Mouse (Mus musculus) heart, embryonic 16.5 days (tissue): ENCODE measurements around the gene Slc22a4. TPM values are rescaled to one million over a fixed set of nuclear protein-coding genes. Genes with fewer than 3 reads are reported as not detected.
A peak's percentile ranks its signal among the peaks of the same experiment; 100 is the strongest.
"Not testable (repeated sequence)": the region's sequence is repeated elsewhere in the genome, so short reads cannot be mapped to it uniquely, and the experiment has no call there.

Experiments used
- ATAC-seq: fragments of 200-750 bp; cut with Nextera tagmentation; replicated peaks from 2 replicates; pipeline ENCODE4 v1.8.0; 2017; ENCODE audit warnings: moderate number of reproducible peaks; ENCODE audit not compliant: insufficient read depth, low FRiP score; ENCODE audit errors: extremely low read depth
- H3K27ac ChIP-seq: fragments of 300-500 bp; sonication (generic); 2 replicates; pipeline ENCODE4 v1.5.1; 2014; ENCODE audit warnings: mild to moderate bottlenecking, low read length, control low read depth, moderate library complexity
- H3K27me3 ChIP-seq: fragments of 300-500 bp; sonication (generic); 2 replicates; pipeline ENCODE4 v1.6.1; 2014; ENCODE audit warnings: low read length, mixed read lengths; ENCODE audit not compliant: control insufficient read depth, insufficient read depth
- H3K36me3 ChIP-seq: fragments of 300-500 bp; sonication (generic); 2 replicates; pipeline ENCODE4 v1.6.1; 2014; ENCODE audit not compliant: control insufficient read depth, insufficient read depth
- H3K4me1 ChIP-seq: fragments of 300-500 bp; sonication (generic); 2 replicates; pipeline ENCODE4 v1.6.1; 2014; ENCODE audit warnings: low read length, mixed read lengths; ENCODE audit not compliant: control insufficient read depth, insufficient read depth
- H3K4me2 ChIP-seq: fragments of 300-500 bp; sonication (generic); 2 replicates; pipeline ENCODE4 v1.6.1; 2014; ENCODE audit warnings: low read depth, mild to moderate bottlenecking, control low read depth, low read length
- H3K4me3 ChIP-seq: fragments of 300-500 bp; sonication (generic); 2 replicates; pipeline ENCODE4 v1.5.1; 2014; ENCODE audit warnings: mild to moderate bottlenecking, control low read depth, low read length
- H3K9ac ChIP-seq: fragments of 300-500 bp; sonication (generic); 2 replicates; pipeline ENCODE4 v1.6.1; 2014; ENCODE audit warnings: low read length, control low read depth
- H3K9me3 ChIP-seq: fragments of 300-500 bp; sonication (generic); replicated peaks from 2 replicates; pipeline ENCODE4 v1.6.1; 2016; ENCODE audit warnings: low read length; ENCODE audit not compliant: control insufficient read depth
- WGBS: fragments of 180-500 bp; shearing (Covaris S2); extraction: QIAGEN DNeasy Blood & Tissue Kit; methylation state at CpG from one replicate; pipeline ENCODE4 v1.1.7; 2014; 5-methylcytosine and 5-hydroxymethylcytosine counted together
- polyA plus RNA-seq: library from polyadenylated mRNA; unstranded; fragments of >200 nt; fragmentation: Nextera tagmentation; extraction: Ambion mirVana; gene quantifications from 2 replicates; pipeline ENCODE4 v1.2.1, GENCODE M21; 2015

Gene Slc22a4
- polyA plus RNA-seq, 1 experiment from 2014 or later, result 1.2 TPM

DNA sequence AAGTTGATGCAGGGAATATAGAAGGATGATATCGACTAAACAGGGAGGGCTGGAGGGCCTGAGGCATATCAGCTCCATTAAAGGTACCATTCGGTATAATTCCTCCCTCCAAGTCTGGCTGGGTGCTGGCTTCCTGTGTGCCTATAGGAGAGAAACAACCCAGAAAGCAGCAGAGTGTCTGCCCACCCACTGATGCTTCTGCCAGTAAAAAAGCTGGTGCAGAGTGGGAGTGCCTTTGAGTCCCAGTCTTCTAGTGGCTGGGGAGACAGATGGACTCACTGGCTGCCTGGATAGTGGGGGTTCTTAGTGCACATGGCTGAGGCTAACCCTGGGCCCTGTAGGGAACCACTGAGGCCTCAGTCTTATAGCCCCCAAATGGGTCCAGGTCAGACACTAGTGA is 22.3 kb upstream of the Slc22a4 start:
- Histone ChIP-seq H3K27me3 (no peaks in the 10 kb centered on the region), H3K4me3 (no peak overlapping the region), H3K9me3 (no peaks in the 10 kb centered on the region), H3K27ac (no peak overlapping the region), H3K4me1 (no peaks in the 10 kb centered on the region), H3K9ac (no peak overlapping the region), H3K36me3 (no peaks in the 10 kb centered on the region), H3K4me2 (no peak overlapping the region)
- 71% methylated on average over 2 of the region's 2 CpGs for WGBS
- ATAC-seq, result no peak

DNA sequence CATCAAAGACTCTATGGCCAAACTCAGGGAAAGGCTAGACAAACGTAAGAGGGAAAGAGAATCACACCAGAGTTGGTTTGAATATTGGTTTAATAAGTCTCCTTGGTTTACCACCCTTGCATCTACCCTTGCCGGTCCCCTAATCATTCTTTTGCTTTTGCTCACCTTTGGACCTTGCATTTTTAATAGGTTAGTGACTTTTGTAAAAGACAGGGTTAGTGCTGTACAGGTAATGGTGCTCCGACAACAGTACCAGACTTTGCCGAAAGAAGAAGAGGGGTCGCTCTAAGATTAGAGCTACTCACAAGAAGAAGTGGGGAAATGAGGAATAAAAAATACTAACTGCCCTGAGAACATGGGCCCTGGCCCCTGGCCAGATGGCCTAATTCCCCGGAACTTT is 12.8 kb upstream of the Slc22a4 start:
- Histone ChIP-seq H3K27me3 (no peaks in the 10 kb centered on the region), H3K4me2 (no peak overlapping the region), H3K9me3 (no peaks in the 10 kb centered on the region), H3K27ac (no peak overlapping the region), H3K4me3 (no peak overlapping the region), H3K9ac (no peak overlapping the region), H3K36me3 (no peaks in the 10 kb centered on the region), H3K4me1 (no peaks in the 10 kb centered on the region)
- 95% methylated on average over 6 of the region's 6 CpGs for WGBS
- no peak for ATAC-seq

DNA sequence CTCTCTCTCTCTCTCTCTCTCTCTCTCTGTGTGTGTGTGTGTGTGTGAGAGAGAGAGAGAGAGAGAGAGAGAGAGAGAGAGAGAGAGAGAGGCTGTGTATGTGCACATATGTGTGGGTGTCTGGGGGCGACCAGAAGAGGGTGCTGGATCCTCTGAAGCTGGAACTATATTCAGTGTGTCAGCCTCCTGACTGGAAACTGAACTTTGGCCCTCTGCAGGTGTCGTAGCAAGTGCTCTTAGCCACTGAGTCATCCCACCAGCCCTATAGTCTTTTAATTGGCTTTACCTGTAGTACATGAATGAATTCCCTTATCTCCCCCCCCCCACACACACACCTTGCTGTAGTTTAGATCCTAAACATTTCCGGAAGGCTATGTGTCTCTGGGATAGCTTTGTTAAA is 5.0 kb upstream of the Slc22a4 start:
- 85% methylated on average over 1 of the region's 3 CpGs for WGBS
- H3K4me1 ChIP-seq, result peaks cover 10% of the 10 kb centered on the region
- not testable (repeated sequence) for H3K27me3 ChIP-seq, H3K9me3 ChIP-seq, H3K4me2 ChIP-seq, H3K27ac ChIP-seq, H3K4me3 ChIP-seq, ATAC-seq, H3K36me3 ChIP-seq, H3K9ac ChIP-seq

DNA sequence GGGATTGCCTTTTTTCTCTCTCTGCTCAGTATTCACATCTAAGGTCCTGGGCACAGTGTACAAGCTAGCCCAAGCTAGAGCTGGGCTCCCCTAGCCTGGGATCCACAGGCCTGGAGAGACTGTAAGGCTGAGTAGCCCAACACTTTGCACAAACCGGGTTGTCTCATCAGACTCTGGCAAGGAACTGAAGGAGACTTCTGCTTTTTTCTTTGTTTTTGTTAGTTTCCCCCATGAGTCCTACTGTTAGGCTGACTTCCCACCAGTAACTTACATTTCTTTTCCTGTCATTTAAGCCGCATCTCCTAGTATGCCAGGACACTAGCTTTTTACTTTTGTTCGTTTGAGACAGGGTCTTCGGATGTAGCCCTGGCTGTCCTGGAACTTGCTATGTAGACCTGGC is 1.1 kb upstream of the Slc22a4 start:
- Histone ChIP-seq H3K4me2 (peak overlapping the region; percentile 80), H3K27ac (peak overlapping the region; percentile 32; the same call in 1 of the 2 replicates)
- 83% methylated on average over 4 of the region's 4 CpGs for WGBS

DNA sequence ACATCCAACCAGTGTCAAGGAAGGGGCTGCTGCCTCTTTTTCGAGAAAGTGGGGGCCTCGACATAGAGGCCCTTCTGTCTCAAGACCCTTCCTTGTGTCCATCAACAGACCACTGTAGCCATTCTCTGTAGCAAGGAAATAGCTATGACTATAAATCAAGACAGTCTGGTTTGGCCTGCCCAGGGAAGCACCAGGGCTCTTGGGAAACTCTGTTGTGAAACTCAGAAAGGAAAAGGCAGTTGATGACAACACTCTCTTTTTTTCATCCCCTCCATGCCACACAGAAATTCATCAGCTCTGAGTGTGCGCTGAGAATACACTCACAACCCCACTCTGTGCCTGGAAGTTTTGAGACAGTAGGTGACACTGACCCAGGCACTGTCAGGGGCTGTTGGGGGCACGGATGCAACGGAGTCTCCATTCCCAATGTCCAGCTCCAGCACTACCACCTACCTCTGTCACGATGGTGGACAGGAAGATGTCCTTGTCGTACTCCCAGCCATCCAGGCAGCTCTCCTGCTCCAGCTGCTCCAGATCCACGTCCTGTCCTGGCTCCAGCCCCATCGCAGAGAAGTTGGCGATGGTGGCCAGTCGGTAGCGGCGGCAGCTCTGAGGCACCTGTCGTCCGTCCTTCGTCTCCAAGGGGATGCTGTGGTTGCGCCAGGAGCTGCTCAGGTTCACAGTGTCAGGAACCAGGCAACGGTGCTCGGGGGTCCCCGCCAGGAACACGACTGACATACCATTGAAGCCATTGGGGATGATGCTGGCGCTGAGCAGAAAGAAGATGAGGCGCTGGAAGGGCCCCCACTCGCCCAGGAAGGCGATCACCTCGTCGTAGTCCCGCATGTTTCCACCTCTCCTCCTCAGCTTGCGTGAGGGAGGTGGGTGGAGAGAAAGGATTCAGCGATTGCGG is 503 bp downstream of the Slc22a4 start:
- Histone ChIP-seq H3K4me3 (peak overlapping the region; percentile 56), H3K4me2 (peak overlapping the region; percentile 80), H3K27me3 (peaks cover 17% of the 10 kb centered on the region), H3K36me3 (no peaks in the 10 kb centered on the region), H3K9me3 (no peaks in the 10 kb centered on the region), H3K27ac (no peak overlapping the region), H3K9ac (peak overlapping the region; percentile 72), H3K4me1 (peaks cover 14% of the 10 kb centered on the region)
- ATAC-seq, result no peak
- WGBS, result 20% methylated on average over 31 of the region's 31 CpGs

More for the DNA sequence above, 1.1 kb upstream of the Slc22a4 start:
- peaks cover 17% of the 10 kb centered on the region for H3K27me3 ChIP-seq
- no peaks in the 10 kb centered on the region for H3K36me3 ChIP-seq
- H3K4me3 ChIP-seq, result peak overlapping the region; percentile 56
- peak overlapping the region; percentile 72; the same call in 1 of the 2 replicates for H3K9ac ChIP-seq
- peaks cover 14% of the 10 kb centered on the region for H3K4me1 ChIP-seq
- no peaks in the 10 kb centered on the region for H3K9me3 ChIP-seq
- ATAC-seq, result no peak

DNA sequence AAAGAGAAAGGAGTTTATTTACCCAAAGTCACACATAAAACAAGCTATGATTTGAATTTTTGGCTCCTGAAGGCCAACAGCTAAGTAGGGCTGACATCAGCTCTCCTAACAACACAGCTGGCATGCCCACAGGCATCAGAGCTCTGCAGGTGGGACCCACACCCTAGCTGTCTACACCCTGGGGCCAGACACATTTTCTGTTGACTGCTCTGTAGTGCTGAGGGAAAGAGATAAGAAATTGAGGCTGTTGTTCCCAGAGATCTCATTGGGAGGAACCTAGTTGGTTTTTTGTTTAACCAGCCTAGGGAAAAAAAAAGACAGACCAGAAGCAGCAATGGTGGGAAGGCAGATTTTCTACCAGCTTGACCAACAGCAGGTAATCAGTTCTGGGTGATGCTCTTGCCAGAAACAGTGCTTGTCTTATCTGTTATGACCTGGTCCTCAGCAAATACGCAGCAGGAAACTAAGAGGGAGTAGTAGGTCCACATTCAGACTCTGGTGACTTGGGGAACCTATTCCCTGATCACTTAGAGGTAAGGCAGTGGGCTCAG is 1.3 kb downstream of the Slc22a4 start:
- Histone ChIP-seq H3K9ac (no peak overlapping the region), H3K4me1 (peaks cover 14% of the 10 kb centered on the region), H3K9me3 (no peaks in the 10 kb centered on the region), H3K4me3 (no peak overlapping the region), H3K27ac (no peak overlapping the region), H3K27me3 (peaks cover 17% of the 10 kb centered on the region), H3K36me3 (no peaks in the 10 kb centered on the region), H3K4me2 (no peak overlapping the region)
- no peak for ATAC-seq
- 41% methylated on average over 1 of the region's 1 CpGs for WGBS

DNA sequence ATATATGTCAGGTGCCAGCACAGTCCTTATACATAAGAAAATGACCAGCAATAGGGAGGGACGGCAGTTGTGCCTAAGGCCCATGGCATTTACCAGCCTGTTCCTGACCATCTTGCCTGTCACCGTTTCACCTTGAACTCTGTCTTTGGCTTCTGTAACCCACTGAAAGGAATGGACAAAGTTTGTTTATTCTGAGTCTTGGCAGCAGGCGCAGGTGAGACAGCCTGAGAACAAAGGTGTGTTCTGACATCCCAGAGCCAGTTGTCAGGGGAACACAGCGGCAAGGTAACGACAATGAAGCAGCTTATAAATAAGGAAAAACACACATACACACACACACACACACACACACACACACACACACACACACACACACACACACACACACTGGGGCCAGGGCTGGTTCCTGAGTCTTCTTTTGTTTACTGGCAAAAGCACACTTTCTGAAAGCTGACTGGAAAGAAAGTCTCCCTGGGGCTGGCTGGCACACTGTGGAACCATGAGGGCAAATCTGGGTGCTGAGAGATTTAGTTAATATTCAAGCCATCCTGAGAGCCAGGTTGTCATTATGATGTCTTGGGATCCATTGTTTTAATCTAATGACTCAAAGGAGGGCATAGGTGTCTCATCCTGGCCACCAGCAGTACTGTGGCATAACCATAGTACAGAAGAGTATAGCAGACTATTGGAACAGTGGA is 6.3 kb downstream of the Slc22a4 start:
- H3K4me2 ChIP-seq, result no peak overlapping the region
- H3K4me3 ChIP-seq, result no peak overlapping the region
- H3K4me1 ChIP-seq, result no peaks in the 10 kb centered on the region
- no peaks in the 10 kb centered on the region for H3K36me3 ChIP-seq
- peaks cover 7% of the 10 kb centered on the region; the same call in 1 of the 2 replicates for H3K27me3 ChIP-seq
- ATAC-seq, result no peak
- no peak overlapping the region for H3K27ac ChIP-seq
- 86% methylated on average over 5 of the region's 5 CpGs for WGBS
- no peaks in the 10 kb centered on the region for H3K9me3 ChIP-seq
- no peak overlapping the region for H3K9ac ChIP-seq

DNA sequence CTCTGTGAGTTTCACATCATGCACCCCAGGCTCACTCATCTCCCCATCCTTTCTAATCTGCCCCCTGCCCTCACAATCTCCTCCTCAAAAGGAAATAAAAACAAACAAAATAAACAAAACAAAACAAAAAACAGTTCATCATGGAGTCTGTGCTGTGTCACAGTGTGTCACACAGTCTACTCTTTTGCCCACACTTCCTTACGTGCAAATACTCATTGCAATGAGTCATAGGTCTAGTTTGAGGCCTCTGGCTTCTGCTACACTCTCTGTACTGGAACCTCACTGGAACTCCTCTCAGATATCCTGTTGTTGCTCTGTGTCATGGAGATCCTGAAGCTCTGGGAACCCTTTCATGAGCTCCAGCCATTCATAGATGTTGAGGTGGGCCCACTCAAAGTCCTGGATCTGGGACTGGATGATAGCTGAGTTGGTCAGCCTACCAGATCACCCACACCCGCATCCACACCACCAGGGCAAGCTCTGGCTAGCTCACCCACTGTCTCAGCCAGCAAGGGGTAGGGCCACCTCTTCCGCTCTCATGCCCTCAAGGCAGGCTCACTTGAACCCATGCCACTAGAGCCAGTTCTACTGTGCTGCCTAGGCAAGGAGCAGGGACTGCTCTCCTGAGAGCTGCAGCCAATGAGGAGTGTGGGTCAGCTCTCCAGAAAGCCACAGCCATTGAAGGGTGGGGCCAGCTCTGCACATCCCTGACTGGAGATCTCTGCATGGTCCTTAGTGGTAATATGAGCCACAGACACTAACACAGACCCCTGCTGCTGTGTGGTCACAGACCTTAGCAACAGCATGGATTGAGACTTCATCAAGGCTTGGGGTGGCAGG is 8.8 kb downstream of the Slc22a4 start:
- Histone ChIP-seq H3K27me3 (no peaks in the 10 kb centered on the region), H3K9me3 (no peaks in the 10 kb centered on the region), H3K4me3 (no peak overlapping the region), H3K4me2 (no peak overlapping the region), H3K4me1 (no peaks in the 10 kb centered on the region), H3K36me3 (no peaks in the 10 kb centered on the region), H3K27ac (no peak overlapping the region), H3K9ac (no peak overlapping the region)
- ATAC-seq, result no peak
- WGBS, result 78% methylated on average over 3 of the region's 3 CpGs
